Mouse (Mus musculus) stomach, postnatal 0 days (tissue): Measurements from ENCODE around the gene Zcchc14.

ENCODE experiments used
- CTCF ChIP-seq: IDR thresholded peaks from 2 replicates; pipeline ENCODE4 v1.5.1; 2016; ENCODE audit warnings: antibody characterized with exemption, low read depth, mild to moderate bottlenecking, moderate library complexity
- EP300 ChIP-seq: optimal IDR thresholded peaks from 2 replicates; pipeline ENCODE3; 2016; ENCODE audit warnings: antibody characterized with exemption

DNA sequence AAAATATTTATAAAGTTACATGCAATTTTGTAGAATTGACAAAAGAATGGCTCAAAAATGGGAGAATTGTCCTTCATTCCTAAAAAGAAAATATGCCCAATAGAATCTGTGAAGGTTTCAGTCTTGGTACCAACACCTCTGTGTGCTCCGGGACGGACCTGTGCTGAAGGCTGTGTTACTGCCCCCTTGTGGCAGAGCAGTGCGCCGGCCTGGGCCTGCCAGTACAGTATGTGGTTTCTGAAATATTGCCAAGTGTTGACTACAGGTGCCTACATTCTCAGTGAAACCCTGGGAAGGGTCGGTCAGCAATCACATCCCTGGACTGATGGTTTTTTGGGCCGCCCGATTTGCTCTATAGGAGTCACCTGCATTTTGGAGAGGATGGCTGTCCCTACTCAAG is 53.8 kb downstream of the Zcchc14 start:
- peak; percentile 92 for TF ChIP-seq CTCF
- TF ChIP-seq EP300 = no peak
